Mouse (Mus musculus) liver, adult 2 months (tissue): ENCODE measurements at regions not wholly inside any gene's neighbourhood (a gene's known extent, or its start where the extent isn't known, plus 50 kb on each side); places are given as distances from the start of the nearest gene placed in this dataset.
A peak's percentile ranks its signal among the peaks of the same experiment; 100 is the strongest.

ENCODE experiments used
- DNase-seq: peaks from one replicate; pipeline ENCODE4 v3.0.0-alpha.2; 2011; ENCODE audit warnings: low read depth, low spot score; ENCODE audit errors: extremely low read depth
- H3K27ac ChIP-seq: fragments of 200-500 bp; replicated peaks from 2 replicates; pipeline ENCODE4 v1.5.1; 2012; ENCODE audit warnings: low read depth, mild to moderate bottlenecking, control low read depth, inconsistent platforms, low read length; ENCODE audit not compliant: insufficient read depth
- H3K27me3 ChIP-seq: fragments of 200-500 bp; 2 replicates; pipeline ENCODE4 v1.6.1; 2012; ENCODE audit warnings: mild to moderate bottlenecking, moderate library complexity, low read length, inconsistent platforms; ENCODE audit not compliant: control insufficient read depth, insufficient read depth
- H3K36me3 ChIP-seq: fragments of 200-500 bp; 2 replicates; pipeline ENCODE4 v1.6.1; 2012; ENCODE audit warnings: low read length, inconsistent platforms; ENCODE audit not compliant: control insufficient read depth, insufficient read depth
- H3K4me1 ChIP-seq: fragments of 200-500 bp; 2 replicates; pipeline ENCODE4 v1.6.1; 2011; ENCODE audit warnings: low read length; ENCODE audit not compliant: control insufficient read depth, insufficient read depth
- H3K4me3 ChIP-seq: fragments of 200-500 bp; 2 replicates; pipeline ENCODE4 v1.5.1; 2011; ENCODE audit warnings: low read depth, mild to moderate bottlenecking, control low read depth, low read length, moderate library complexity; ENCODE audit not compliant: insufficient read depth
- H3K79me2 ChIP-seq: fragments of 200-500 bp; 2 replicates; pipeline ENCODE4 v1.6.1; 2012; ENCODE audit warnings: inconsistent platforms, mild to moderate bottlenecking, low read length, moderate library complexity; ENCODE audit not compliant: control insufficient read depth, insufficient read depth
- H3K9ac ChIP-seq: fragments of 200-500 bp; 2 replicates; pipeline ENCODE4 v1.6.1; 2012; ENCODE audit warnings: low read depth, mild to moderate bottlenecking, control low read depth, inconsistent platforms, low read length
- CTCF ChIP-seq: fragments of 200-500 bp; IDR thresholded peaks from 2 replicates; pipeline ENCODE4 v1.5.1; 2011; ENCODE audit warnings: low read depth, low read length, control low read depth
- POLR2A ChIP-seq: fragments of 200-500 bp; IDR thresholded peaks from 2 replicates; pipeline ENCODE4 v1.6.1; 2011; ENCODE audit warnings: low read length, control low read depth; ENCODE audit not compliant: insufficient read depth; ENCODE audit errors: extremely low read depth
- WGBS: fragments of 180-500 bp; shearing (Covaris S2); methylation state at CpG from one replicate; pipeline ENCODE4 v1.1.7; 2018; 5-methylcytosine and 5-hydroxymethylcytosine counted together

GRCm38 (mm10) chr9:120774772-120775171 lies 154.2 kb upstream of the Ctnnb1 start:
- Histone ChIP-seq H3K4me1 (peaks cover 12% of the 10 kb centered on the region), H3K4me3 (no peak overlapping the region), H3K27ac (no peak overlapping the region), H3K9ac (no peak overlapping the region), H3K27me3 (no peaks in the 10 kb centered on the region), H3K79me2 (no peaks in the 10 kb centered on the region), H3K36me3 (no peaks in the 10 kb centered on the region)
- WGBS, result 22% methylated on average over 1 of the region's 1 CpGs
- no peak for TF ChIP-seq CTCF
- no peak for TF ChIP-seq POLR2A
- no peak for DNase-seq

GRCm38 (mm10) chr9:120775721-120776120 lies 153.3 kb upstream of the Ctnnb1 start:
- H3K27me3 ChIP-seq, result no peaks in the 10 kb centered on the region
- H3K36me3 ChIP-seq, result no peaks in the 10 kb centered on the region
- no peak overlapping the region for H3K4me3 ChIP-seq
- no peak for DNase-seq
- H3K4me1 ChIP-seq, result peaks cover 12% of the 10 kb centered on the region
- peak overlapping the region; percentile 79 for H3K27ac ChIP-seq
- 53% methylated on average over 3 of the region's 3 CpGs for WGBS
- TF ChIP-seq CTCF, result no peak
- TF ChIP-seq POLR2A, result no peak
- H3K79me2 ChIP-seq, result no peaks in the 10 kb centered on the region
- no peak overlapping the region for H3K9ac ChIP-seq

- DNase-seq, result peak; percentile 95
- Histone ChIP-seq H3K27me3 (no peaks in the 10 kb centered on the region), H3K9ac (no peak overlapping the region), H3K4me3 (no peak overlapping the region), H3K36me3 (no peaks in the 10 kb centered on the region), H3K4me1 (peaks cover 12% of the 10 kb centered on the region), H3K27ac (peak overlapping the region; percentile 79), H3K79me2 (no peaks in the 10 kb centered on the region)
- no peak for TF ChIP-seq CTCF
- TF ChIP-seq POLR2A, result no peak
- 5% methylated on average over 4 of the region's 4 CpGs for WGBS
Observed at GRCm38 (mm10) chr9:120776456-120777001, 152.5 kb upstream of the Ctnnb1 start.

GRCm38 (mm10) chr9:120777016-120777415 lies 152.0 kb upstream of the Ctnnb1 start:
- no peak overlapping the region for H3K9ac ChIP-seq
- no peak for TF ChIP-seq CTCF
- TF ChIP-seq POLR2A, result no peak
- H3K27ac ChIP-seq, result peak overlapping the region; percentile 76
- H3K79me2 ChIP-seq, result no peaks in the 10 kb centered on the region
- no peak overlapping the region for H3K4me3 ChIP-seq
- H3K4me1 ChIP-seq, result peaks cover 12% of the 10 kb centered on the region
- WGBS, result 4% methylated on average over 6 of the region's 6 CpGs
- no peak for DNase-seq
- H3K36me3 ChIP-seq, result no peaks in the 10 kb centered on the region
- H3K27me3 ChIP-seq, result no peaks in the 10 kb centered on the region

- DNase-seq, result no peak
- peak overlapping the region; percentile 80 for H3K27ac ChIP-seq
Observed at GRCm38 (mm10) chr9:120777501-120777900, 151.5 kb upstream of the Ctnnb1 start.

GRCm38 (mm10) chr9:120778423-120778822 lies 150.6 kb upstream of the Ctnnb1 start:
- Histone ChIP-seq H3K27ac (peak overlapping the region; percentile 80), H3K79me2 (no peaks in the 10 kb centered on the region), H3K9ac (peak overlapping the region; percentile 18; the same call in 1 of the 2 replicates), H3K27me3 (no peaks in the 10 kb centered on the region), H3K4me1 (peaks cover 12% of the 10 kb centered on the region), H3K4me3 (no peak overlapping the region), H3K36me3 (no peaks in the 10 kb centered on the region)
- DNase-seq, result peak; percentile 15
- WGBS, result 82% methylated on average over 2 of the region's 2 CpGs
- TF ChIP-seq POLR2A (no peak), CTCF (no peak)

More at GRCm38 (mm10) chr9:120777501-120777900, 151.5 kb upstream of the Ctnnb1 start:
- H3K4me1 ChIP-seq, result peaks cover 12% of the 10 kb centered on the region
- no peaks in the 10 kb centered on the region for H3K36me3 ChIP-seq
- H3K9ac ChIP-seq, result no peak overlapping the region
- no peaks in the 10 kb centered on the region for H3K79me2 ChIP-seq
- no peak overlapping the region for H3K4me3 ChIP-seq
- TF ChIP-seq CTCF, result no peak
- 78% methylated on average over 10 of the region's 10 CpGs for WGBS
- no peaks in the 10 kb centered on the region for H3K27me3 ChIP-seq
